Mouse (Mus musculus): ENCODE results near the gene Gk5. TPM values are rescaled to one million over a fixed set of nuclear protein-coding genes. Genes with fewer than 3 reads are reported as not detected.

The Gk5 gene
- polyA plus RNA-seq, 1 experiment from 2014 or later = 4.1 TPM

GRCm38 (mm10) chr9:96217799-96218198 lies 98.6 kb downstream of the Gk5 start:
- Histone ChIP-seq H3K4me3 (ENCODE audit: low read depth, low read length) (no peak overlapping the region), H3K9me3 (ENCODE audit: control insufficient read depth, low read length) (no peaks in the 10 kb centered on the region), H3K4me2 (ENCODE audit: low read depth, severe bottlenecking) (no peak overlapping the region), H3K9ac (ENCODE audit: low read length) (no peak overlapping the region), H3K27ac (replicated peaks; ENCODE audit: low read depth, low read length) (no peak overlapping the region), H3K27me3 (ENCODE audit: control insufficient read depth, insufficient read depth, low read length) (no peaks in the 10 kb centered on the region), H3K4me1 (ENCODE audit: control insufficient read depth, insufficient read depth, low read length) (no peaks in the 10 kb centered on the region), H3K36me3 (ENCODE audit: control insufficient read depth, insufficient read depth, low read length) (no peaks in the 10 kb centered on the region)
- no peak for DNase-seq (ENCODE audit: low spot score)
- ATAC-seq (ENCODE audit: insufficient number of reproducible peaks, low FRiP score, low TSS enrichment, low read depth) = no peak

GRCm38 (mm10) chr9:96219114-96219669 lies 100.0 kb downstream of the Gk5 start:
- no peaks in the 10 kb centered on the region for H3K27me3 ChIP-seq (ENCODE audit: control insufficient read depth, insufficient read depth, low read length)
- no peak overlapping the region for H3K4me3 ChIP-seq (ENCODE audit: low read depth, low read length)
- no peak for ATAC-seq (ENCODE audit: insufficient number of reproducible peaks, low FRiP score, low TSS enrichment, low read depth)
- no peak overlapping the region for H3K9ac ChIP-seq (ENCODE audit: low read length)
- no peak for DNase-seq (ENCODE audit: low spot score)
- H3K27ac ChIP-seq (replicated peaks; ENCODE audit: low read depth, low read length) = no peak overlapping the region
- H3K9me3 ChIP-seq (ENCODE audit: control insufficient read depth, low read length) = no peaks in the 10 kb centered on the region
- H3K4me1 ChIP-seq (ENCODE audit: control insufficient read depth, insufficient read depth, low read length) = no peaks in the 10 kb centered on the region
- WGBS = 75% methylated on average over 2 of the region's 2 CpGs
- H3K4me2 ChIP-seq (ENCODE audit: low read depth, severe bottlenecking) = no peak overlapping the region
- H3K36me3 ChIP-seq (ENCODE audit: control insufficient read depth, insufficient read depth, low read length) = no peaks in the 10 kb centered on the region

DNA sequence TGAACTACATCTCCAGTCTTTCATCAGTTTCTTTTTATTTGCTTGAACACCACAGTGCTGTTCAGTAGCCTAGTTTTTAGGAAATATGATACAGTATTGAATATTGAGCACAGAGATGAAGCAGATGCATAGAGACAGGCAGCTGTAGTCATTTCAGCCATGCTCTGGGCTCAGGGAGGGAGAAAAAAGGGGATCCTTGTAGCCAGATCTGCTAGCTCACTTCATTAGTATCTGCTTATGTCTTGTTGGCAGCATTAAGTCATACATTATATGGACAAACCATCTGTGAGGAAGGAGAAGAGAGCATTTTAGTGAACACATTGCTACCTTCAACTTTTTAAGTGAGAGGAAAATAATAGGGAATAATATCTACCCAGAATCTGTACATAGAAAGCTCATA lies 101.3 kb downstream of the Gk5 start:
- Histone ChIP-seq H3K27me3 (ENCODE audit: control insufficient read depth, insufficient read depth, low read length) (no peaks in the 10 kb centered on the region), H3K4me2 (ENCODE audit: low read depth, severe bottlenecking) (no peak overlapping the region), H3K27ac (replicated peaks; ENCODE audit: low read depth, low read length) (no peak overlapping the region), H3K9me3 (ENCODE audit: control insufficient read depth, low read length) (no peaks in the 10 kb centered on the region), H3K4me3 (ENCODE audit: low read depth, low read length) (no peak overlapping the region), H3K36me3 (ENCODE audit: control insufficient read depth, insufficient read depth, low read length) (no peaks in the 10 kb centered on the region), H3K9ac (ENCODE audit: low read length) (no peak overlapping the region), H3K4me1 (ENCODE audit: control insufficient read depth, insufficient read depth, low read length) (no peaks in the 10 kb centered on the region)
- ATAC-seq (ENCODE audit: insufficient number of reproducible peaks, low FRiP score, low TSS enrichment, low read depth) = no peak
- no peak for DNase-seq (ENCODE audit: low spot score)

DNA sequence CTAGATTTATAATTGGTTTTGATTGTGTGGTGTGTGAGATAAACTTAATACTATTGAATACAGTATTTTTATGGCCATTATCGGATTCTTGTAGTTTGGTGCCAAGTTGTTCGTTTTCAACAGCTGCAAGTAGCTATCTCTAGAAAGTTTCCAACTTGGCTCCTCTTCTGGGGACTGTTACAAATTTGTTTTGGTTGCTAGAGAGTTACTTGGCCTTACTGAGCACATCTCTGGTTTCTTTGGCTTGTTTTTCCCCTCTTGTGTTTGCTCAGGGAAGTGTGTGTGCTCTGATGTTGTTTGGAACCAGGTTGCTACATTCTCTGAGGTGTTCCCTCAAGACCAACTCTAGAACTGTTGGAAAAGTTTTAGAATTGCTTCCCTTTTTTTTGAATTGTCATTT lies 104.1 kb downstream of the Gk5 start:
- no peak for DNase-seq (ENCODE audit: low spot score)
- 92% methylated on average over 2 of the region's 2 CpGs for WGBS
- Histone ChIP-seq H3K27ac (replicated peaks; ENCODE audit: low read depth, low read length) (no peak overlapping the region), H3K4me2 (ENCODE audit: low read depth, severe bottlenecking) (no peak overlapping the region), H3K9me3 (ENCODE audit: control insufficient read depth, low read length) (no peaks in the 10 kb centered on the region), H3K4me1 (ENCODE audit: control insufficient read depth, insufficient read depth, low read length) (no peaks in the 10 kb centered on the region), H3K27me3 (ENCODE audit: control insufficient read depth, insufficient read depth, low read length) (no peaks in the 10 kb centered on the region), H3K4me3 (ENCODE audit: low read depth, low read length) (no peak overlapping the region), H3K36me3 (ENCODE audit: control insufficient read depth, insufficient read depth, low read length) (no peaks in the 10 kb centered on the region), H3K9ac (ENCODE audit: low read length) (no peak overlapping the region)
- ATAC-seq (ENCODE audit: insufficient number of reproducible peaks, low FRiP score, low TSS enrichment, low read depth) = no peak

- Histone ChIP-seq H3K27ac (replicated peaks; ENCODE audit: low read depth, low read length) (no peak overlapping the region), H3K9me3 (ENCODE audit: control insufficient read depth, low read length) (no peaks in the 10 kb centered on the region), H3K4me2 (ENCODE audit: low read depth, severe bottlenecking) (no peak overlapping the region), H3K4me1 (ENCODE audit: control insufficient read depth, insufficient read depth, low read length) (no peaks in the 10 kb centered on the region), H3K9ac (ENCODE audit: low read length) (no peak overlapping the region), H3K36me3 (ENCODE audit: control insufficient read depth, insufficient read depth, low read length) (no peaks in the 10 kb centered on the region), H3K27me3 (ENCODE audit: control insufficient read depth, insufficient read depth, low read length) (no peaks in the 10 kb centered on the region), H3K4me3 (ENCODE audit: low read depth, low read length) (no peak overlapping the region)
- DNase-seq (ENCODE audit: low spot score) (no peak), ATAC-seq (ENCODE audit: insufficient number of reproducible peaks, low FRiP score, low TSS enrichment, low read depth) (no peak)
Measured at GRCm38 (mm10) chr9:96228285-96228684, 109.1 kb downstream of the Gk5 start.

DNA sequence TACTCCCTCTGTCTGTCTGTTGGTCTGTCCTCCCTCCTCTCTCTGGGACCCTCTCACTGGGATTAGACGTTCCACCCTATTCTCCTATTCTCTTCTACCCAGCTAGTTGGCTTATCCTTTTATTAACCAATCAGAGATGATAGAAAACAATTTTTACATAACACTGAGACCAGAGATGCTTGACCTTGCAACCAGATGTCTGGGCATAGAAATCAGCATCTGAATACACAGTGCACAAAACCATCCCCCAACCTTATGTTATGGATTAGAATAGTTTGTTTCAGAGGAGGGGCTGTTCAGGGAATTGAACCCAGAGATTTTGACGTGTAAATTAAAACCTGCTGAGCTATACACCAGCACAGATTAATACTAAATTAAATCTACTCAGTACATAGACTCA lies 111.1 kb downstream of the Gk5 start:
- Histone ChIP-seq H3K4me1 (ENCODE audit: control insufficient read depth, insufficient read depth, low read length) (no peaks in the 10 kb centered on the region), H3K4me2 (ENCODE audit: low read depth, severe bottlenecking) (no peak overlapping the region), H3K9me3 (ENCODE audit: control insufficient read depth, low read length) (no peaks in the 10 kb centered on the region), H3K9ac (ENCODE audit: low read length) (no peak overlapping the region), H3K36me3 (ENCODE audit: control insufficient read depth, insufficient read depth, low read length) (no peaks in the 10 kb centered on the region), H3K4me3 (ENCODE audit: low read depth, low read length) (no peak overlapping the region), H3K27me3 (ENCODE audit: control insufficient read depth, insufficient read depth, low read length) (no peaks in the 10 kb centered on the region), H3K27ac (replicated peaks; ENCODE audit: low read depth, low read length) (no peak overlapping the region)
- ATAC-seq (ENCODE audit: insufficient number of reproducible peaks, low FRiP score, low TSS enrichment, low read depth) (no peak), DNase-seq (ENCODE audit: low spot score) (no peak)
- WGBS = 54% methylated on average over 2 of the region's 2 CpGs

Other genes starting within 250 kb of the Gk5 start
- gene Xrn1, start 164.6 kb upstream of the Gk5 start, polyA plus RNA-seq (2014; fragmentation: Nextera tagmentation; extraction: Ambion mirVana) = 17.1 and 20.5 TPM in 2 replicates
- gene Tfdp2, start 76.9 kb downstream of the Gk5 start, polyA plus RNA-seq (2014; fragmentation: Nextera tagmentation; extraction: Ambion mirVana) = 65.8 and 66.0 TPM in 2 replicates
- 150 and 154 TPM in 2 replicates for gene Atp1b3, start 245.1 kb downstream of the Gk5 start, polyA plus RNA-seq (2014; fragmentation: Nextera tagmentation; extraction: Ambion mirVana)